Mouse (Mus musculus): ENCODE data around the gene Fam117b. TPM values are rescaled to one million over a fixed set of nuclear protein-coding genes. Genes with fewer than 3 reads are reported as not detected.
A peak's percentile ranks its signal among the peaks of the same experiment; 100 is the strongest.

Gene Fam117b
- total and polyA plus RNA-seq, 3 experiments, result 11.2 to 15.5 TPM; not detected in 1

- peak; percentile 73; the same call in 1 of the 2 replicates for TF ChIP-seq POLR2AphosphoS2 (IDR thresholded peaks at IDR 0.05; ENCODE audit: low read length)
- peak; percentile 57; the same call in 1 of the 2 replicates for TF ChIP-seq HCFC1 (IDR thresholded peaks at IDR 0.05; ENCODE audit: low read depth, low read length)
These were observed at the start of gene Fam117b (continued) for GRCm38 (mm10) chr1:59912413-59913157.

GRCm38 (mm10) chr1:59868041-59868440 is 44.8 kb upstream of the Fam117b start:
- no peaks in the 10 kb centered on the region for H3K79me2 ChIP-seq (ENCODE audit: control insufficient read depth, insufficient read depth, low read length, poor library complexity)
- H3K27me3 ChIP-seq (ENCODE audit: control insufficient read depth in 1 of 2, insufficient read depth in 2 of 2, low read length in 2 of 2), result no peaks in the 10 kb centered on the region
- H3K36me3 ChIP-seq (ENCODE audit: control insufficient read depth in 1 of 2, insufficient read depth in 2 of 2, low read length in 2 of 2), result peaks cover 0 to 2% of the 10 kb centered on the region in 2 experiments; a peak in 1 of 4 replicates
- H3K9me3 ChIP-seq (replicated peaks; ENCODE audit: insufficient read depth, low read length), result no peaks in the 10 kb centered on the region
- no peak overlapping the region for H3K27ac ChIP-seq (ENCODE audit: control insufficient read depth, low read depth, low read length)
- no peak overlapping the region for H3K9ac ChIP-seq (ENCODE audit: control insufficient read depth, low read depth, low read length, poor library complexity, severe bottlenecking)
- H3K4me3 ChIP-seq (ENCODE audit: control insufficient read depth in 1 of 2, insufficient read depth in 1 of 2, low read depth in 2 of 2, low read length in 2 of 2), result no peak overlapping the region
- H3K4me1 ChIP-seq (ENCODE audit: control insufficient read depth in 1 of 2, insufficient read depth in 2 of 2, low read length in 2 of 2), result no peaks in the 10 kb centered on the region
- no peak for DNase-seq (ENCODE audit: low read depth, low spot score)
- TF ChIP-seq MXI1 (IDR thresholded peaks at IDR 0.05; ENCODE audit: low read depth, low read length), result no peak
- TF ChIP-seq BHLHE40 (IDR thresholded peaks at IDR 0.05; ENCODE audit: borderline replicate concordance, low read depth, low read length), result no peak
- TF ChIP-seq MEF2A (IDR thresholded peaks at IDR 0.05; ENCODE audit: extremely low read depth, insufficient replicate concordance, low read depth, low read length, poor library complexity, severe bottlenecking), result no peak
- TF ChIP-seq ELF1 (IDR thresholded peaks at IDR 0.05; ENCODE audit: low read depth, low read length), result no peak
- no peak for TF ChIP-seq SIN3A (IDR thresholded peaks at IDR 0.05; ENCODE audit: low read length)
- no peak for TF ChIP-seq HCFC1 (IDR thresholded peaks at IDR 0.05; ENCODE audit: low read depth, low read length)
- no peak for TF ChIP-seq ETS1 (IDR thresholded peaks at IDR 0.05; ENCODE audit: low read depth, low read length)
- no peak for TF ChIP-seq ZNF384 (IDR thresholded peaks at IDR 0.05; ENCODE audit: low read depth, low read length)

DNA sequence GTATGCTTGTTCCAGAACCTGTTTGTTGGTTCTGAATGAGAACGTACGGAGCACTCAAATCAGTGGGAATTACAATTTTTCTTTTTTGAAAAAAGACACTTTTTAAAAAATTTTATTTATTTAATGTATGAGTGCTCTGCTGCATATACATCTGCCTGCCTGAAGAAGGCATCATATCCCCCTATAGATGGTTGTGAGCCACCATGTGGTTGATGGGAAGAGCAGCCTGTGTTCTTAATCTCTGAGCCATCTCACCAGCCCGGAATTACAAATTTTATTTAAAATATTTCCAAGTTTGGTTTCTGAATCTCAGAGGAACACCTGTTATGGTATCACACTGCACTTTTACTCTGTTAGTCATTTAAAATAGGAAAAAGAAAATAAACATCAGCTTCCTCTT is 38.8 kb upstream of the Fam117b start:
- Histone ChIP-seq H3K4me1 (ENCODE audit: control insufficient read depth in 1 of 2, insufficient read depth in 2 of 2, low read length in 2 of 2) (no peaks in the 10 kb centered on the region), H3K79me2 (ENCODE audit: control insufficient read depth, insufficient read depth, low read length, poor library complexity) (no peaks in the 10 kb centered on the region), H3K27ac (ENCODE audit: control insufficient read depth, low read depth, low read length) (no peak overlapping the region), H3K9me3 (replicated peaks; ENCODE audit: insufficient read depth, low read length) (no peaks in the 10 kb centered on the region), H3K36me3 (ENCODE audit: control insufficient read depth in 1 of 2, insufficient read depth in 2 of 2, low read length in 2 of 2) (no peaks in the 10 kb centered on the region), H3K27me3 (ENCODE audit: control insufficient read depth in 1 of 2, insufficient read depth in 2 of 2, low read length in 2 of 2) (no peaks in the 10 kb centered on the region), H3K4me3 (ENCODE audit: control insufficient read depth in 1 of 2, insufficient read depth in 1 of 2, low read depth in 2 of 2, low read length in 2 of 2) (no peak overlapping the region), H3K9ac (ENCODE audit: control insufficient read depth, low read depth, low read length, poor library complexity, severe bottlenecking) (no peak overlapping the region)
- TF ChIP-seq GABPA (IDR thresholded peaks at IDR 0.05; ENCODE audit: low read depth, low read length) (no peak), USF1 (IDR thresholded peaks at IDR 0.05; ENCODE audit: low read depth, low read length) (no peak), MAFK (IDR thresholded peaks at IDR 0.05; ENCODE audit: borderline replicate concordance, low read depth, low read length) (no peak), CTCF (IDR thresholded peaks at IDR 0.05 in 2 of 3, conservative IDR thresholded peaks at IDR 0.05 in 1 of 3; ENCODE audit: control insufficient read depth in 1 of 3, insufficient read depth in 1 of 3, low read depth in 2 of 3, low read length in 3 of 3, poor library complexity in 1 of 3, severe bottlenecking in 1 of 3) (peak in 1 of 3 experiments; percentile 30; a peak in 2 of 6 replicates), POLR2AphosphoS2 (IDR thresholded peaks at IDR 0.05; ENCODE audit: low read length) (no peak), RCOR1 (IDR thresholded peaks at IDR 0.05; ENCODE audit: low read depth, low read length) (no peak), NRF1 (IDR thresholded peaks at IDR 0.05; ENCODE audit: insufficient read depth, low read depth, low read length, poor library complexity, severe bottlenecking) (no peak), RAD21 (IDR thresholded peaks at IDR 0.05; ENCODE audit: low read depth, low read length) (peak; percentile 6), CHD2 (IDR thresholded peaks at IDR 0.05; ENCODE audit: low read length) (no peak), GATA1 (IDR thresholded peaks at IDR 0.05; ENCODE audit: low read depth, low read length) (no peak), TCF12 (IDR thresholded peaks at IDR 0.05; ENCODE audit: low read depth, low read length) (no peak), MAZ (IDR thresholded peaks at IDR 0.05; ENCODE audit: low read depth, low read length) (no peak), ZC3H11A (IDR thresholded peaks at IDR 0.05; ENCODE audit: low read depth, low read length) (no peak), JUND (IDR thresholded peaks at IDR 0.05; ENCODE audit: low read depth, low read length) (no peak), SMC3 (IDR thresholded peaks at IDR 0.05; ENCODE audit: low read depth, low read length) (peak; percentile 22; the same call in 1 of the 2 replicates), MEF2A (IDR thresholded peaks at IDR 0.05; ENCODE audit: extremely low read depth, insufficient replicate concordance, low read depth, low read length, poor library complexity, severe bottlenecking) (no peak), MYC (IDR thresholded peaks at IDR 0.05; ENCODE audit: low read depth, low read length) (no peak), USF2 (IDR thresholded peaks at IDR 0.05; ENCODE audit: borderline replicate concordance in 1 of 2, insufficient read depth in 1 of 2, low read depth in 1 of 2, low read length in 2 of 2) (no peak)
- no peak for DNase-seq (ENCODE audit: low read depth, low spot score)
